Mouse (Mus musculus): Measurements from ENCODE around the gene Hnrnpa3. TPM values are rescaled to one million over a fixed set of nuclear protein-coding genes. Genes with fewer than 3 reads are reported as not detected.

Gene Hnrnpa3
- polyA plus RNA-seq, 1 experiment from 2014 or later = 230 TPM

DNA sequence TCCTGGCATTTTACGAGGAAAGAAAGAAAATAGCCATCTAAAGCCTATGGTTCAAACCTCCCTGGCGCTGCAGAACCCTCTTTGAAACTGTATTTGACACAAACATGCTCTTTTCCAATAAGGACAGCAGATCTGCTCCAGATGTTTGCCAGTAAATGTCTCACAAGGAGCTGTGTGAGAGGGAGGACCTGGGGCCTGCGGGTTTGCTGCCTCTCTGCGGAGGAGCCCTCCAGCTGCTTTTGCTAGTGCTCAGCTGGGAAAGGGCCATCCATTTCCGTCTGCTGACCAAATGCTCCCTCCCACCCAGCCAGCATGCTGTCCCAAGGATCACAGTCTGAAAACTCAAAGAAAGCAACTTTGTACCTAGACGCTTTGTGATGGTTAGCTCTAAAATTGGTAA is 40.3 kb upstream of the Hnrnpa3 start:
- H3K9ac ChIP-seq (ENCODE audit: low read length) = no peak overlapping the region
- no peaks in the 10 kb centered on the region for H3K27me3 ChIP-seq (replicated peaks; ENCODE audit: control insufficient read depth, insufficient read depth, low read length)
- 29% methylated on average over 6 of the region's 6 CpGs for WGBS
- H3K9me3 ChIP-seq (ENCODE audit: control insufficient read depth, low read length) = no peaks in the 10 kb centered on the region
- no peak overlapping the region for H3K4me3 ChIP-seq (ENCODE audit: low read depth, low read length)
- H3K4me1 ChIP-seq (replicated peaks; ENCODE audit: control insufficient read depth, insufficient read depth, low read length) = peaks cover 1% of the 10 kb centered on the region
- H3K36me3 ChIP-seq (ENCODE audit: control insufficient read depth, insufficient read depth, low read length) = no peaks in the 10 kb centered on the region
- DNase-seq (ENCODE audit: low spot score) = no peak
- no peak overlapping the region for H3K4me2 ChIP-seq (ENCODE audit: low read length)
- no peak for ATAC-seq (replicated peaks; ENCODE audit: low FRiP score, low TSS enrichment, low read depth)
- peak overlapping the region; percentile 57 for H3K27ac ChIP-seq (ENCODE audit: low read depth)

DNA sequence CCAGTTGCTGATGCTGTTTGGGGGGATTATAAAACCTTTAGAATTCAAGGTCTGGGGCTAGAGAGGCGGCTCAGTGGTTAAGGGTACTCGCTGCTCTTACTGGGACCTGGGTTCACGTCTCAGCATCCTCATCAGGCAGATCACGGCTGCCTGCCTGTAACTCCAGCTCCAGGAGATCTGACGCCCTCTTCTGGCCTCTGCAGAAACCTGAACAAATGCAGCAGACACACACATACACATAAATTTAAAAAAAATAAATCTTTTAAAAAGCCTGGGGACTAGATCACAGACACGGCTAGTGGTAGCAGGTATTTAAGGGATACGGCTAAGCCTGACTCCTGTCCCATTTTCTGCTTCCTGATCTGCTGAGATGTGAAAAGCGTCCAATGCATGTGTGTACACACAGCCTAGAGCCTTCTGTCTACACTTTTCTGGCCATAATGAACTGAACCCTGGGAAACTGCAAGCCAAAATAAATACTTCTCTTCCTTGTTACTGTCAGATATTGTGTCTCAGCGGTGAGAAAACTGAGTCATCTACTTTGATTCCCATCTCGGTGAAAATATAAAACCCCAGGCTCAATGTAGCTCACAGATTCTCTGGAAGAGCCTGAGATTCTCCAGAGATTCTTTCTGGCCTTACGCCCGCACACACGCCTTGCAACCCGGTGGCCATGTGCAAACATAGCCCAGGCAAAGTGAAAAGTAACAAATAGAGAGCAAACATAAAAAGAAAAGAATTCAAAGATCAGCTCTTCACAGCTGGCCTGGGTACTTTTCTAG is 37.0 kb upstream of the Hnrnpa3 start:
- Histone ChIP-seq H3K36me3 (ENCODE audit: control insufficient read depth, insufficient read depth, low read length) (no peaks in the 10 kb centered on the region), H3K9me3 (ENCODE audit: control insufficient read depth, low read length) (no peaks in the 10 kb centered on the region), H3K9ac (ENCODE audit: low read length) (no peak overlapping the region), H3K4me2 (ENCODE audit: low read length) (no peak overlapping the region), H3K4me3 (ENCODE audit: low read depth, low read length) (no peak overlapping the region), H3K4me1 (replicated peaks; ENCODE audit: control insufficient read depth, insufficient read depth, low read length) (no peaks in the 10 kb centered on the region; the same call in 1 of the 2 replicates), H3K27me3 (replicated peaks; ENCODE audit: control insufficient read depth, insufficient read depth, low read length) (no peaks in the 10 kb centered on the region), H3K27ac (ENCODE audit: low read depth) (no peak overlapping the region)
- ATAC-seq (replicated peaks; ENCODE audit: low FRiP score, low TSS enrichment, low read depth) (no peak), DNase-seq (ENCODE audit: low spot score) (no peak)
- WGBS = 70% methylated on average over 14 of the region's 14 CpGs

DNA sequence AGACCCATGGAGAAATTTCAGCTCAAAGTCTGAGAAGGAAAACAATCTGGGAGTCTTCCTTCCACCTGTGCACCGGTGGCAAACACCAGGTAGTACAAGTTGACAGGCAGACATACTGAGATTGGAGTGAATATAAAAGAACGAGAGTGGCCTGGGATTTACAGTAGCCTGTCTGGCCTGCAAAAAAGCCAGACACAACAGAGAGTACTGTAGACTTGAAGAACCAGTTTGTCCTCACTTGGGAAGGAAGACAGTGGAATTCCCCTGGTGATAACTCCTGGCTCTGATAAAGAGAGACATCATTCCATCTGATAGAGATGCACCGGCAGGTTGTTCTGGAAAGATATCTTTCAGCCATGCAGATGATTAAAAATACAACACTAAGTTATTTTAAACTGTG is 34.0 kb upstream of the Hnrnpa3 start:
- no peak overlapping the region for H3K4me2 ChIP-seq (ENCODE audit: low read length)
- H3K4me3 ChIP-seq (ENCODE audit: low read depth, low read length) = no peak overlapping the region
- ATAC-seq (replicated peaks; ENCODE audit: low FRiP score, low TSS enrichment, low read depth) (no peak), DNase-seq (ENCODE audit: low spot score) (no peak)
- no peaks in the 10 kb centered on the region for H3K4me1 ChIP-seq (replicated peaks; ENCODE audit: control insufficient read depth, insufficient read depth, low read length)
- H3K9me3 ChIP-seq (ENCODE audit: control insufficient read depth, low read length) = no peaks in the 10 kb centered on the region
- H3K9ac ChIP-seq (ENCODE audit: low read length) = no peak overlapping the region
- no peaks in the 10 kb centered on the region for H3K27me3 ChIP-seq (replicated peaks; ENCODE audit: control insufficient read depth, insufficient read depth, low read length)
- H3K36me3 ChIP-seq (ENCODE audit: control insufficient read depth, insufficient read depth, low read length) = no peaks in the 10 kb centered on the region
- no peak overlapping the region for H3K27ac ChIP-seq (ENCODE audit: low read depth)
- WGBS = 83% methylated on average over 3 of the region's 3 CpGs

DNA sequence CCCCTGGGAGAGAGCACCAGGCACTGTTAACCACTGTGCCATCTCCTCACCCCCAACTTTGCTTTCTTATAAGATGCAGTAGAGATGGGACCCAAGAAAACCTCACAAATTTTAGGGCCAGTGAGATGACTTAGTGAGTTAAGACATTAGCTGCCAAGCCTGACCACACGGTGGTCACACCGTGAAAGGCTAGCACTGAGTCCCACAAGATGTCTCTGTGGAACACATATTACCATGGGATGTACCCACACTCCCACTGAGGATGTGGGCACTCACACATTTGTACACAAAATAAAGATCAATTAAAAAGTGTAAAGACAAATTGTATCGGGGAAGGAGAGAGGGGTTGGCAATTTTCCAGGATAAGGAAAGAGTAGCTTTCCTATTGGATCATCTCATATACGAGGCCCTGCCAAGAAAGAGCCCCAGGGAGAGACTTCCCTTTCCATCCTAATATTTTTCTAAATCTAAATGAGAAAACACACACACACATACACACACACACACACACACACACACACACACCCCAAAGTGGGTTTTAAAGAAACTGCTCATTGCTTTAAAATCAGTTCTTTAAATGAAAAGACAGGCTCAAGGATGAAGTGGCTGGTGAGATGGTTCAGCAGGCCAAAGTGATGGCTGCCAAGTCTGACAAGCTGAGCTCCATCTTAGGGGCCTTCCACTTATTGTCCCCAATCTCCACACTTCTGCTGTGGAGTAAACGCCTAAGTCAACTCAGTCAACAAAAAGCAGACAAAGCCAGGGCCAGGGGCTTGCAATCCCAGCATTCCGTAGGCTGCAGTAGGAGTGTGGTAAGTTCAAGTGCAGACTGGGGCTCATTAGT is 32.2 kb upstream of the Hnrnpa3 start:
- H3K27ac ChIP-seq (ENCODE audit: low read depth) = no peak overlapping the region
- H3K9ac ChIP-seq (ENCODE audit: low read length) = no peak overlapping the region
- no peaks in the 10 kb centered on the region for H3K36me3 ChIP-seq (ENCODE audit: control insufficient read depth, insufficient read depth, low read length)
- no peaks in the 10 kb centered on the region for H3K4me1 ChIP-seq (replicated peaks; ENCODE audit: control insufficient read depth, insufficient read depth, low read length)
- H3K4me2 ChIP-seq (ENCODE audit: low read length) = no peak overlapping the region
- DNase-seq (ENCODE audit: low spot score) (no peak), ATAC-seq (replicated peaks; ENCODE audit: low FRiP score, low TSS enrichment, low read depth) (no peak)
- H3K27me3 ChIP-seq (replicated peaks; ENCODE audit: control insufficient read depth, insufficient read depth, low read length) = no peaks in the 10 kb centered on the region
- no peak overlapping the region for H3K4me3 ChIP-seq (ENCODE audit: low read depth, low read length)
- H3K9me3 ChIP-seq (ENCODE audit: control insufficient read depth, low read length) = no peaks in the 10 kb centered on the region
- 71% methylated on average over 6 of the region's 6 CpGs for WGBS

DNA sequence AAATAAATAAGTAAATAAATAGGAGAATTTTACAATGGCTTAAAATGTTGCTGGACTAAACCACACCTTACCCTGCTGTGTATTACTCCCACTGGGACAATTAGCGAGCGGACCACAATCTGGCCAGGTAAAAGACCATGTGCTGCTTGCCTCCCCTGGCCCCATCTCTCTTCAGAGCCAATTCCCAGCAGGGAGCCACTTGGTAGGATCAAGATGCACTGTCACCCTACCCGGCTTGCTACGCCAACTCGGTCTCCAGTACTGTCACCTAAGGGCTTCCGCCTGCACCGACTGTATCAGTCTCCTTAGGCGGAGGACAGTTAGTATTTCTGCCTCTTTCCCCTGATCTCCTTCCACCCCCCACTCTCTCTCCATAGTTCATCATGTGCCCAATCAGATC is 30.6 kb upstream of the Hnrnpa3 start:
- no peaks in the 10 kb centered on the region for H3K36me3 ChIP-seq (ENCODE audit: control insufficient read depth, insufficient read depth, low read length)
- no peak overlapping the region for H3K27ac ChIP-seq (ENCODE audit: low read depth)
- 0 out of 2 replicates have a peak, but pooled peaks cover 6% of the 10 kb centered on the region for H3K4me1 ChIP-seq (replicated peaks; ENCODE audit: control insufficient read depth, insufficient read depth, low read length)
- H3K4me2 ChIP-seq (ENCODE audit: low read length) = no peak overlapping the region
- DNase-seq (ENCODE audit: low spot score) = no peak
- no peaks in the 10 kb centered on the region for H3K27me3 ChIP-seq (replicated peaks; ENCODE audit: control insufficient read depth, insufficient read depth, low read length)
- no peak overlapping the region for H3K9ac ChIP-seq (ENCODE audit: low read length)
- no peak overlapping the region for H3K4me3 ChIP-seq (ENCODE audit: low read depth, low read length)
- 94% methylated on average over 8 of the region's 8 CpGs for WGBS
- no peak for ATAC-seq (replicated peaks; ENCODE audit: low FRiP score, low TSS enrichment, low read depth)
- H3K9me3 ChIP-seq (ENCODE audit: control insufficient read depth, low read length) = no peaks in the 10 kb centered on the region

DNA sequence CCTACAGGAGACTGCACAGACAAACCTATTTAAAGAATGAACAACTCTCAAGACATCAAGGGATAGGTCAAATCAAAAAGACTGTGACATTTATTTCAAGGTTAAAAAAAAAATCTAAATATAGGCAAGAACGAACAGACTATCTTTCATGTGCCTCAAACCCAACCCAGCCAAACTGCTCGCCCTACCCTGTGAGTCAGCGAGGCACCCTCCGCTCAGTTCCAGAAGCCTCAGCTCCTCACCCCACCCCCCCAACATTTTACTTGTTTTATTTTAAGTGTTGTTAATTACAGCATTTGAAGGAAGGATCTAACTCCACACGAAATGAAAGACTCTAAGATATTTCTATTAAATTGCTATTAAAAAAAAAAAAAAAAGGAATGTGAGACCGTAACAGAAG is 27.6 kb upstream of the Hnrnpa3 start:
- Histone ChIP-seq H3K27me3 (replicated peaks; ENCODE audit: control insufficient read depth, insufficient read depth, low read length) (no peaks in the 10 kb centered on the region), H3K4me1 (replicated peaks; ENCODE audit: control insufficient read depth, insufficient read depth, low read length) (0 out of 2 replicates have a peak, but pooled peaks cover 12% of the 10 kb centered on the region), H3K9ac (ENCODE audit: low read length) (no peak overlapping the region), H3K4me2 (ENCODE audit: low read length) (no peak overlapping the region), H3K36me3 (ENCODE audit: control insufficient read depth, insufficient read depth, low read length) (no peaks in the 10 kb centered on the region), H3K9me3 (ENCODE audit: control insufficient read depth, low read length) (no peaks in the 10 kb centered on the region), H3K4me3 (ENCODE audit: low read depth, low read length) (no peak overlapping the region), H3K27ac (ENCODE audit: low read depth) (no peak overlapping the region)
- DNase-seq (ENCODE audit: low spot score) = no peak
- 82% methylated on average over 6 of the region's 6 CpGs for WGBS
- no peak for ATAC-seq (replicated peaks; ENCODE audit: low FRiP score, low TSS enrichment, low read depth)

DNA sequence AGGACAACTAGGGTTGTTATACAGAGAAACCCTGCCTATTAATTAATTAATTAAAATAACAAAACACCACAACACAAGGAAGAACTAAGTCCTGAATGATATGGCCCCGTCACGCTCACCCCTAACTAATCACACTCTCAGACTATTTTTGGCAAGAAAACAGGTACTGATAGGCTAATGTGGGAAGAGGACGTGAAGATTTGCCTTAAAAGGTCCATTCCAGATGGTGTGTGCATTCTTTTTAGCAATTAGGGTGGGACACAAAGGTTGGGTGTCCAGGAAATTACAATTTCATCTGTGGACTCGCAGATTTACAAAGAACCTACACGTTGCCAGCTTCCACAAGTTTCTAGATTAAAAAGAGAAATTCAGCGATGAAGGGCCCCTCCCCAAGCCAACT is 27.0 kb upstream of the Hnrnpa3 start:
- Histone ChIP-seq H3K27me3 (replicated peaks; ENCODE audit: control insufficient read depth, insufficient read depth, low read length) (no peaks in the 10 kb centered on the region), H3K9ac (ENCODE audit: low read length) (no peak overlapping the region), H3K27ac (ENCODE audit: low read depth) (no peak overlapping the region), H3K36me3 (ENCODE audit: control insufficient read depth, insufficient read depth, low read length) (no peaks in the 10 kb centered on the region), H3K9me3 (ENCODE audit: control insufficient read depth, low read length) (no peaks in the 10 kb centered on the region), H3K4me2 (ENCODE audit: low read length) (no peak overlapping the region), H3K4me3 (ENCODE audit: low read depth, low read length) (no peak overlapping the region), H3K4me1 (replicated peaks; ENCODE audit: control insufficient read depth, insufficient read depth, low read length) (0 out of 2 replicates have a peak, but pooled peaks cover 12% of the 10 kb centered on the region)
- ATAC-seq (replicated peaks; ENCODE audit: low FRiP score, low TSS enrichment, low read depth) = no peak
- WGBS = 89% methylated on average over 6 of the region's 6 CpGs
- no peak for DNase-seq (ENCODE audit: low spot score)

DNA sequence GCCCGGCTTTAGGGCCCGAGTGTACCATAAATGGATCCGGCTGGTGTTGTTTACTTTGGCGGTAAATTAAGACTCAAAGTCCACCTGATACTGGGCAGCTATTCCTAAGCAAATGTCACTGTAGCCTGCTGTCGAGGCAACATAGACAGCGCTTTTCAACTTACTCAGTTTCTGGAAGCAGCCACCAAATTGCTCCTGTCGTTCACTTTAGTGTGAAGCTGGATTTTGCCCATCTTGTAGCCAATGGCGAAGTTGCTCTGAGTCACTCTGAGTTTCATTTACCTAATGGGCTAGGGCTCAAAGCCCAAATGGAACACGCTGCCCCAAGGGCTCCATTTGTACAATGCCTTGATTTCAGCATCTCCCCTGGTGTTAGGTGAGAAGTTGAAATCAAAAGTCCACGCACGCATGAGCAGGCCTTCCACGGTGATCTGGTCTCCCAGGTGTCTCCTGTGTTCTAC is 26.3 kb upstream of the Hnrnpa3 start:
- Histone ChIP-seq H3K4me2 (ENCODE audit: low read length) (no peak overlapping the region), H3K27me3 (replicated peaks; ENCODE audit: control insufficient read depth, insufficient read depth, low read length) (no peaks in the 10 kb centered on the region), H3K27ac (ENCODE audit: low read depth) (no peak overlapping the region), H3K9me3 (ENCODE audit: control insufficient read depth, low read length) (no peaks in the 10 kb centered on the region), H3K36me3 (ENCODE audit: control insufficient read depth, insufficient read depth, low read length) (no peaks in the 10 kb centered on the region), H3K9ac (ENCODE audit: low read length) (no peak overlapping the region), H3K4me3 (ENCODE audit: low read depth, low read length) (no peak overlapping the region), H3K4me1 (replicated peaks; ENCODE audit: control insufficient read depth, insufficient read depth, low read length) (0 out of 2 replicates have a peak, but pooled peaks cover 12% of the 10 kb centered on the region)
- WGBS = 76% methylated on average over 12 of the region's 12 CpGs
- DNase-seq (ENCODE audit: low spot score) = no peak
- ATAC-seq (replicated peaks; ENCODE audit: low FRiP score, low TSS enrichment, low read depth) = no peak

All from intestine, embryonic 14.5 days (tissue).